8 mouse cellular contexts compared by ENCODE assay signal in genomic region chr10:62577673-62578337, GRCm38 (mm10). TPM values are rescaled to one million over a fixed set of nuclear protein-coding genes. Genes with fewer than 3 reads are reported as not detected.
DNase-seq lines count a peak whose midpoint lies in the region; ATAC-seq and TF ChIP-seq lines count a peak whose summit lies in the region.

No protein-coding gene starts in this region.

- H3K4me1 ChIP-seq in cerebellum, adult 2 months (ENCODE audit: control insufficient read depth, insufficient read depth, low read length): no peaks in the 10 kb centered on the region; the same call in 1 of the 2 replicates
- H3K4me1 ChIP-seq in neural tube, embryonic 11.5 days (ENCODE audit: control insufficient read depth, insufficient read depth, low read length): peaks cover 8% of the 10 kb centered on the region
- H3K4me1 ChIP-seq in hindbrain, embryonic 11.5 days (replicated peaks; ENCODE audit: control insufficient read depth, insufficient read depth, low read length): peaks cover 6% of the 10 kb centered on the region
- H3K4me1 ChIP-seq in megakaryocyte, embryonic 14.5 days: peaks cover 27% of the 10 kb centered on the region

- no peak for TF ChIP-seq CTCF in cerebellum, adult 2 months (IDR thresholded peaks at IDR 0.05; ENCODE audit: borderline replicate concordance, insufficient read depth, low read depth, low read length)

- H3K9me3 ChIP-seq in neural tube, embryonic 11.5 days (ENCODE audit: control insufficient read depth, low read length): no peaks in the 10 kb centered on the region
- H3K9me3 ChIP-seq in hindbrain, embryonic 11.5 days (ENCODE audit: control insufficient read depth, low read length): no peaks in the 10 kb centered on the region
- no peaks in the 10 kb centered on the region for H3K9me3 ChIP-seq in megakaryocyte, embryonic 14.5 days

- peak overlapping the region; percentile 63 for H3K4me2 ChIP-seq in neural tube, embryonic 11.5 days (ENCODE audit: low read depth)
- peak overlapping the region; percentile 77 for H3K4me2 ChIP-seq in hindbrain, embryonic 11.5 days (replicated peaks; ENCODE audit: low read depth, low read length)

- no peak for TF ChIP-seq POLR2A in cerebellum, adult 2 months (IDR thresholded peaks at IDR 0.05; ENCODE audit: borderline replicate concordance, insufficient read depth, low read length)

- no peak for DNase-seq in cerebellum, adult 2 months
- DNase-seq in cerebellum, postnatal 10 days: no peak
- DNase-seq in neural tube, embryonic 11.5 days (ENCODE audit: low spot score): no peak
- DNase-seq in neural tube, embryonic 10.5 days (ENCODE audit: extremely low spot score, low spot score): no peak
- no peak for DNase-seq in hindbrain, embryonic 11.5 days (ENCODE audit: low spot score)
- DNase-seq in gastrocnemius, adult 18-20 months (ENCODE audit: low spot score): no peak
- DNase-seq in thymus, postnatal 36 days: no peak

- peak overlapping the region; percentile 81 for H3K9ac ChIP-seq in neural tube, embryonic 11.5 days (ENCODE audit: low read length)
- H3K9ac ChIP-seq in hindbrain, embryonic 11.5 days (ENCODE audit: low read depth, low read length): peak overlapping the region; percentile 85

- peak; percentile 67 for ATAC-seq in neural tube, embryonic 11.5 days (ENCODE audit: insufficient read depth, low FRiP score, low TSS enrichment)
- ATAC-seq in hindbrain, embryonic 11.5 days (ENCODE audit: low FRiP score): peak; percentile 85

- H3K36me3 ChIP-seq in neural tube, embryonic 11.5 days (ENCODE audit: control insufficient read depth, insufficient read depth, low read length): peaks cover 11% of the 10 kb centered on the region
- peaks cover 16% of the 10 kb centered on the region; the same call in 1 of the 2 replicates for H3K36me3 ChIP-seq in hindbrain, embryonic 11.5 days (ENCODE audit: control insufficient read depth, insufficient read depth, low read length)
- H3K36me3 ChIP-seq in megakaryocyte, embryonic 14.5 days (replicated peaks; ENCODE audit: low read length): peaks cover 62% of the 10 kb centered on the region

- H3K27ac ChIP-seq in cerebellum, adult 2 months (ENCODE audit: insufficient read depth, low read length): peak overlapping the region; percentile 76; the same call in 1 of the 2 replicates
- peak overlapping the region; percentile 53; the same call in 1 of the 2 replicates for H3K27ac ChIP-seq in neural tube, embryonic 11.5 days (ENCODE audit: low read depth, low read length)
- H3K27ac ChIP-seq in hindbrain, embryonic 11.5 days (ENCODE audit: low read depth, low read length): peak overlapping the region; percentile 73

- 1% methylated on average over 54 of the region's 54 CpGs for WGBS in cerebellum, adult 2 months
- 1% methylated on average over 44 of the region's 54 CpGs for WGBS in neural tube, embryonic 11.5 days
- 1% methylated on average over 44 of the region's 54 CpGs for WGBS in hindbrain, embryonic 11.5 days

- no peaks in the 10 kb centered on the region for H3K27me3 ChIP-seq in cerebellum, adult 2 months (ENCODE audit: control insufficient read depth, insufficient read depth, low read length)
- no peaks in the 10 kb centered on the region for H3K27me3 ChIP-seq in neural tube, embryonic 11.5 days (ENCODE audit: control insufficient read depth, insufficient read depth, low read length)
- H3K27me3 ChIP-seq in hindbrain, embryonic 11.5 days (ENCODE audit: control insufficient read depth, insufficient read depth, low read length): no peaks in the 10 kb centered on the region
- no peaks in the 10 kb centered on the region for H3K27me3 ChIP-seq in megakaryocyte, embryonic 14.5 days (replicated peaks)

- peak overlapping the region; percentile 83 for H3K4me3 ChIP-seq in cerebellum, adult 2 months (replicated peaks; ENCODE audit: insufficient read depth, low read depth, low read length)
- H3K4me3 ChIP-seq in neural tube, embryonic 11.5 days (ENCODE audit: low read depth, low read length): peak overlapping the region; percentile 95
- peak overlapping the region; percentile 97 for H3K4me3 ChIP-seq in hindbrain, embryonic 11.5 days (ENCODE audit: low read depth, low read length)
- H3K4me3 ChIP-seq in megakaryocyte, embryonic 14.5 days (replicated peaks): peak overlapping the region; percentile 100

RNA-seq across cellular contexts. Expression of gene Kif1bp, which starts 0.5 kb away (rescaled TPM):
- polyA plus RNA-seq in cerebellum, adult 2 months (2012; rRNA removed): 124 and 125 TPM in 2 replicates
- polyA plus RNA-seq in neural tube, embryonic 11.5 days (2014; fragmentation: Nextera tagmentation; extraction: Ambion mirVana): 62.3 and 62.5 TPM in 2 replicates
- polyA plus RNA-seq in hindbrain, embryonic 11.5 days (2014; fragmentation: Nextera tagmentation; extraction: Ambion mirVana): 55.9 and 60.2 TPM in 2 replicates
- 2.5 and 5.1 TPM in 2 replicates for polyA plus RNA-seq in megakaryocyte, embryonic 14.5 days (2012; ENCODE audit: insufficient read depth, low replicate concordance)
- total RNA-seq in gastrocnemius, adult 18-20 months (2021): 10 to 100 TPM; 29.0 to 30.4 TPM

RNA-seq across cellular contexts. Expression of gene Ddx21, which starts 24.3 kb away (rescaled TPM):
- polyA plus RNA-seq in cerebellum, adult 2 months (2012; rRNA removed): 18.2 and 19.9 TPM in 2 replicates
- 35.8 and 36.9 TPM in 2 replicates for polyA plus RNA-seq in neural tube, embryonic 11.5 days (2014; fragmentation: Nextera tagmentation; extraction: Ambion mirVana)
- 33.7 and 37.1 TPM in 2 replicates for polyA plus RNA-seq in hindbrain, embryonic 11.5 days (2014; fragmentation: Nextera tagmentation; extraction: Ambion mirVana)
- 5.4 and 39.8 TPM in 2 replicates for polyA plus RNA-seq in megakaryocyte, embryonic 14.5 days (2012; ENCODE audit: insufficient read depth, low replicate concordance)
- total RNA-seq in gastrocnemius, adult 18-20 months (2021): 10 to 100 TPM; 30.0 to 33.8 TPM

RNA-seq across cellular contexts. Expression of gene Srgn, which starts 50.6 kb away (rescaled TPM):
- 11.2 and 11.3 TPM in 2 replicates for polyA plus RNA-seq in cerebellum, adult 2 months (2012; rRNA removed)
- 5.3 and 7.3 TPM in 2 replicates for polyA plus RNA-seq in neural tube, embryonic 11.5 days (2014; fragmentation: Nextera tagmentation; extraction: Ambion mirVana)
- 4.3 and 5.8 TPM in 2 replicates for polyA plus RNA-seq in hindbrain, embryonic 11.5 days (2014; fragmentation: Nextera tagmentation; extraction: Ambion mirVana)
- 95.0 and 696 TPM in 2 replicates for polyA plus RNA-seq in megakaryocyte, embryonic 14.5 days (2012; ENCODE audit: insufficient read depth, low replicate concordance)
- total RNA-seq in gastrocnemius, adult 18-20 months (2021): 10 to 100 TPM; 10.5 to 15.0 TPM
